Comparison of ENCODE assay signal across 8 mouse cellular contexts in genomic region chr15:6709618-6710017, GRCm38 (mm10). TPM values are rescaled to one million over a fixed set of nuclear protein-coding genes. Genes with fewer than 3 reads are reported as not detected.
A peak's percentile ranks its signal among the peaks of the same experiment; 100 is the strongest.
DNase-seq lines count a peak whose midpoint lies in the region; ATAC-seq and TF ChIP-seq lines count a peak whose summit lies in the region.

No protein-coding gene starts in this region.

- no peak for ATAC-seq in embryonic facial prominence, embryonic 13.5 days (ENCODE audit: insufficient number of reproducible peaks, insufficient read depth, low FRiP score, low TSS enrichment, low read depth)
- no peak for ATAC-seq in intestine, postnatal 0 days
- no peak for ATAC-seq in neural tube, embryonic 14.5 days (ENCODE audit: low read depth)

- H3K4me1 ChIP-seq in embryonic facial prominence, embryonic 13.5 days: peaks cover 39% of the 10 kb centered on the region
- 0 out of 2 replicates have a peak, but pooled peaks cover 3% of the 10 kb centered on the region for H3K4me1 ChIP-seq in intestine, postnatal 0 days (replicated peaks; ENCODE audit: control insufficient read depth, insufficient read depth, low read length)
- H3K4me1 ChIP-seq in neural tube, embryonic 14.5 days (ENCODE audit: control insufficient read depth, insufficient read depth, low read length): peaks cover 10% of the 10 kb centered on the region; the same call in 1 of the 2 replicates

- peak overlapping the region; percentile 93 for H3K4me3 ChIP-seq in left cerebral cortex, adult 2 months
- H3K4me3 ChIP-seq in embryonic facial prominence, embryonic 13.5 days: peak overlapping the region; percentile 96
- H3K4me3 ChIP-seq in intestine, postnatal 0 days (ENCODE audit: low read depth, low read length): peak overlapping the region; percentile 95
- peak overlapping the region; percentile 97 for H3K4me3 ChIP-seq in neural tube, embryonic 14.5 days (ENCODE audit: low read depth, low read length)

- WGBS in embryonic facial prominence, embryonic 13.5 days: 9% methylated on average over 8 of the region's 8 CpGs
- WGBS in intestine, postnatal 0 days: 30% methylated on average over 8 of the region's 8 CpGs
- WGBS in neural tube, embryonic 14.5 days: 20% methylated on average over 8 of the region's 8 CpGs

- peak overlapping the region; percentile 92 for H3K4me2 ChIP-seq in embryonic facial prominence, embryonic 13.5 days
- peak overlapping the region; percentile 91 for H3K4me2 ChIP-seq in intestine, postnatal 0 days (replicated peaks; ENCODE audit: low read depth)
- peak overlapping the region; percentile 75 for H3K4me2 ChIP-seq in neural tube, embryonic 14.5 days (ENCODE audit: low read depth, low read length)

- intact Hi-C loops in left cerebral cortex, adult 2 months (cut with DNase I): loop anchor here (5.0 to 10.0 kb wide), 4 partner anchors 78 to 423 kb away; no protein-coding TSS in a partner anchor

- H3K27me3 ChIP-seq in embryonic facial prominence, embryonic 13.5 days: peaks cover 16% of the 10 kb centered on the region
- no peaks in the 10 kb centered on the region; the same call in 1 of the 2 replicates for H3K27me3 ChIP-seq in intestine, postnatal 0 days (replicated peaks; ENCODE audit: control insufficient read depth, insufficient read depth, low read length)
- H3K27me3 ChIP-seq in neural tube, embryonic 14.5 days (ENCODE audit: control insufficient read depth, insufficient read depth, low read length): no peaks in the 10 kb centered on the region

- TF ChIP-seq CTCF in left cerebral cortex, adult 2 months (IDR thresholded peaks at IDR 0.05): no peak
- TF ChIP-seq CTCF in intestine, postnatal 0 days (IDR thresholded peaks at IDR 0.05; ENCODE audit: low read depth): no peak

- no peak overlapping the region; the same call in 1 of the 2 replicates for H3K27ac ChIP-seq in left cerebral cortex, adult 2 months
- H3K27ac ChIP-seq in embryonic facial prominence, embryonic 13.5 days: no peak overlapping the region
- H3K27ac ChIP-seq in intestine, postnatal 0 days (ENCODE audit: low read depth, low read length): no peak overlapping the region
- no peak overlapping the region for H3K27ac ChIP-seq in neural tube, embryonic 14.5 days (ENCODE audit: low read depth, low read length)

- H3K9ac ChIP-seq in embryonic facial prominence, embryonic 13.5 days: peak overlapping the region; percentile 92
- peak overlapping the region; percentile 99; the same call in 1 of the 2 replicates for H3K9ac ChIP-seq in intestine, postnatal 0 days (ENCODE audit: low read depth, low read length)
- H3K9ac ChIP-seq in neural tube, embryonic 14.5 days (replicated peaks; ENCODE audit: low read depth, low read length): peak overlapping the region; percentile 91

- no peaks in the 10 kb centered on the region for H3K36me3 ChIP-seq in embryonic facial prominence, embryonic 13.5 days
- H3K36me3 ChIP-seq in intestine, postnatal 0 days (ENCODE audit: control insufficient read depth, insufficient read depth): no peaks in the 10 kb centered on the region
- no peaks in the 10 kb centered on the region for H3K36me3 ChIP-seq in neural tube, embryonic 14.5 days (ENCODE audit: control insufficient read depth, insufficient read depth, low read length)

- no peak for DNase-seq in left cerebral cortex, adult 2 months (ENCODE audit: extremely low spot score in 1 of 2, low spot score in 2 of 2)
- no peak for DNase-seq in left cerebral cortex, adult 18-20 months (ENCODE audit: low spot score in 2 of 2)
- DNase-seq in thymus, postnatal 36 days: no peak
- no peak for DNase-seq in ovary, postnatal 14 days (ENCODE audit: low spot score)
- DNase-seq in kidney, postnatal 36 days: no peak

- H3K9me3 ChIP-seq in embryonic facial prominence, embryonic 13.5 days: no peaks in the 10 kb centered on the region
- no peaks in the 10 kb centered on the region for H3K9me3 ChIP-seq in intestine, postnatal 0 days (ENCODE audit: control insufficient read depth)
- H3K9me3 ChIP-seq in neural tube, embryonic 14.5 days (ENCODE audit: control insufficient read depth, low read length): no peaks in the 10 kb centered on the region

RNA-seq across cellular contexts. Expression of gene Rictor, which starts 1.4 kb away (rescaled TPM):
- total RNA-seq in left cerebral cortex, adult 2 months (2021): 10 to 100 TPM; 39.6 to 47.5 TPM
- 10 to 100 TPM; 41.4 to 44.1 TPM for total RNA-seq in left cerebral cortex, adult 18-20 months (2021)
- 45.1 and 45.9 TPM in 2 replicates for polyA plus RNA-seq in embryonic facial prominence, embryonic 13.5 days (2015; fragmentation: Nextera tagmentation; extraction: Ambion mirVana)
- polyA plus RNA-seq in intestine, postnatal 0 days (2015; fragmentation: Nextera tagmentation; extraction: Ambion mirVana): 13.5 and 15.7 TPM in 2 replicates
- 60.6 and 61.0 TPM in 2 replicates for polyA plus RNA-seq in neural tube, embryonic 14.5 days (2014; fragmentation: Nextera tagmentation; extraction: Ambion mirVana)
